Mouse (Mus musculus) kidney, postnatal 10 days (tissue): ENCODE measurements around the gene Bfsp1.

Source experiments
- DNase-seq: peaks from one replicate; pipeline ENCODE4 v3.0.0; 2021; ENCODE audit warnings: mixed read lengths

The Bfsp1 gene

GRCm38 (mm10) chr2:143795858-143796257 is 67.1 kb downstream of the Bfsp1 start:
- no peak for DNase-seq

DNA sequence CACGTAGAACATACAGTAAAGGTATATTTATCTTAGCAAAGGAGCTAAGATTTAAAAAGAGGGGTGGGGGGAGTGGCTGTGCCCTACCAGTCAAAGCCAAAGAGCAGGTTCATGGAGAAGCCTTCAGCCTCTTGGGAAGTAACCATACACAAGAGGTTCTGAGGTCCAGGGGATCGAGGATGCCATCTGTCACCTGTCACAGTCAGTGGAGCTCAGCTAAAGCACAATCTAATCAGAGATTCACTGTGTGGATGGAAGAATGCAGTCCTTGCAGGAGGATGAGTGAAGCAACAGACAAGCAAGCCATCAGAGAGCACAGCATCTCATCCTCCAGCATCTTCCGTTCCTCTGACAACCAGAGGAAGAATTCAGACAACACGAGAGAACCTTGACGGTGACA is 73.1 kb downstream of the Bfsp1 start:
- DNase-seq, result no peak

GRCm38 (mm10) chr2:143780310-143780709 is 82.7 kb downstream of the Bfsp1 start:
- DNase-seq, result no peak
